ENCODE assay signal across 8 mouse cellular contexts in the genomic region with DNA sequence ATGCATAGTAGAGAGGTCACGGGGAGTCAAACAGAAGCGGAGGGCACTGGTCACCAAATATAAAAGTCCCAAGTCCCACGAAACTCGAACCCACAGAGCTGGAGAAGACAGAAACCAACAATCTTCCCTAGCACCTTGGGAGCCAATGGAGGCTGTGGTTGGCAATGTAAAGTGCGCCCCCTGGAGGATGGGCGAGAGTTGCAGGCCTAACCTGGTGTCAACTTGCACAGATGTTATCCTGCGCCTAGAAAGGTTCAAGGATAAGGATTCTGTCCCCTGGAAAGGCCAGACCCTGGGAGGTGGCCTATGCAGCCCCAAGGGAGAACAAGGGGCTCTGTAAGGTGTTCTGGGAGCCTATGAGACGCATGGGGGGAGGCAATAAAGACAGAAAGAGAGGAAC. TPM values are rescaled to one million over a fixed set of nuclear protein-coding genes. Genes with fewer than 3 reads are reported as not detected.
A peak's percentile ranks its signal among the peaks of the same experiment; 100 is the strongest.
DNase-seq lines count a peak whose midpoint lies in the region; ATAC-seq and TF ChIP-seq lines count a peak whose summit lies in the region.

No protein-coding gene starts in this region.

- H3K4me1 ChIP-seq in embryonic facial prominence, embryonic 11.5 days (ENCODE audit: control insufficient read depth, insufficient read depth, low read length): peaks cover 3% of the 10 kb centered on the region; the same call in 1 of the 2 replicates
- peaks cover 8% of the 10 kb centered on the region; the same call in 1 of the 2 replicates for H3K4me1 ChIP-seq in heart, embryonic 16.5 days (ENCODE audit: control insufficient read depth, insufficient read depth, low read length)
- H3K4me1 ChIP-seq in lung, embryonic 16.5 days (replicated peaks; ENCODE audit: control insufficient read depth, insufficient read depth, low read length): peaks cover 15% of the 10 kb centered on the region
- 0 out of 2 replicates have a peak, but pooled peaks cover 6% of the 10 kb centered on the region for H3K4me1 ChIP-seq in small intestine, adult 2 months (ENCODE audit: control insufficient read depth, insufficient read depth, insufficient read length, low read length)

- DNase-seq in CD4-positive, CD25-positive, alpha-beta regulatory T cell, adult 2 months (ENCODE audit: low read depth, low spot score): peak; percentile 87
- DNase-seq in ZHBTc4 (ENCODE audit: low read depth, low spot score) (peak; percentile 83), MN1 (ENCODE audit: low spot score) (no peak)
- DNase-seq in embryonic facial prominence, embryonic 11.5 days (ENCODE audit: low spot score): peak; percentile 44
- peak; percentile 47 for DNase-seq in layer of hippocampus, adult 9-11 months

- no peak overlapping the region for H3K4me3 ChIP-seq in embryonic facial prominence, embryonic 11.5 days (ENCODE audit: low read depth, low read length)
- H3K4me3 ChIP-seq in heart, embryonic 16.5 days (ENCODE audit: low read length): no peak overlapping the region
- H3K4me3 ChIP-seq in lung, embryonic 16.5 days (ENCODE audit: low read length): no peak overlapping the region
- H3K4me3 ChIP-seq in small intestine, adult 2 months (ENCODE audit: low read depth, low read length): no peak overlapping the region

- peak; percentile 91 for TF ChIP-seq CTCF in small intestine, adult 2 months (IDR thresholded peaks at IDR 0.05; ENCODE audit: extremely low read depth, insufficient read length, insufficient replicate concordance, low read depth, low read length)

- H3K27me3 ChIP-seq in embryonic facial prominence, embryonic 11.5 days (ENCODE audit: control insufficient read depth, insufficient read depth, low read length): no peaks in the 10 kb centered on the region
- no peaks in the 10 kb centered on the region for H3K27me3 ChIP-seq in heart, embryonic 16.5 days (ENCODE audit: control insufficient read depth, insufficient read depth, low read length)
- no peaks in the 10 kb centered on the region for H3K27me3 ChIP-seq in lung, embryonic 16.5 days (ENCODE audit: control insufficient read depth, insufficient read depth, low read depth, low read length)
- H3K27me3 ChIP-seq in small intestine, adult 2 months (ENCODE audit: control insufficient read depth, insufficient read depth, low read length): no peaks in the 10 kb centered on the region

- H3K9ac ChIP-seq in embryonic facial prominence, embryonic 11.5 days (replicated peaks; ENCODE audit: low read length): no peak overlapping the region
- no peak overlapping the region for H3K9ac ChIP-seq in heart, embryonic 16.5 days (ENCODE audit: low read length)
- H3K9ac ChIP-seq in lung, embryonic 16.5 days (ENCODE audit: low read length): no peak overlapping the region

- H3K27ac ChIP-seq in embryonic facial prominence, embryonic 11.5 days (replicated peaks; ENCODE audit: low read depth, low read length): peak overlapping the region; percentile 3; the same call in 1 of the 2 replicates
- peak overlapping the region; percentile 73 for H3K27ac ChIP-seq in heart, embryonic 16.5 days (ENCODE audit: low read length)
- H3K27ac ChIP-seq in lung, embryonic 16.5 days (ENCODE audit: low read length): peak overlapping the region; percentile 79
- H3K27ac ChIP-seq in small intestine, adult 2 months (ENCODE audit: insufficient read depth, low read depth, low read length): peak overlapping the region; percentile 40

- H3K9me3 ChIP-seq in embryonic facial prominence, embryonic 11.5 days (replicated peaks; ENCODE audit: control insufficient read depth, low read length): no peaks in the 10 kb centered on the region
- no peaks in the 10 kb centered on the region for H3K9me3 ChIP-seq in heart, embryonic 16.5 days (replicated peaks; ENCODE audit: control insufficient read depth, low read length)
- H3K9me3 ChIP-seq in lung, embryonic 16.5 days (ENCODE audit: control insufficient read depth, low read length): no peaks in the 10 kb centered on the region

- WGBS in embryonic facial prominence, embryonic 11.5 days: 66% methylated on average over 8 of the region's 8 CpGs
- WGBS in heart, embryonic 16.5 days: 64% methylated on average over 8 of the region's 8 CpGs
- 69% methylated on average over 8 of the region's 8 CpGs for WGBS in lung, embryonic 16.5 days
- WGBS in small intestine, adult 2 months: 57% methylated on average over 8 of the region's 8 CpGs

- H3K4me2 ChIP-seq in embryonic facial prominence, embryonic 11.5 days (ENCODE audit: low read depth, low read length): no peak overlapping the region
- H3K4me2 ChIP-seq in heart, embryonic 16.5 days (ENCODE audit: low read depth, low read length): peak overlapping the region; percentile 44; the same call in 1 of the 2 replicates
- H3K4me2 ChIP-seq in lung, embryonic 16.5 days (ENCODE audit: low read depth, low read length): peak overlapping the region; percentile 37; the same call in 1 of the 2 replicates

- ATAC-seq in embryonic facial prominence, embryonic 11.5 days (replicated peaks; ENCODE audit: insufficient number of reproducible peaks, low FRiP score, low TSS enrichment, low read depth): no peak
- no peak for ATAC-seq in heart, embryonic 16.5 days (replicated peaks; ENCODE audit: extremely low read depth, insufficient read depth, low FRiP score)
- no peak for ATAC-seq in lung, embryonic 16.5 days (ENCODE audit: low read depth)

- TF ChIP-seq POLR2A in small intestine, adult 2 months (IDR thresholded peaks at IDR 0.05; ENCODE audit: low read depth, low read length): no peak; the same call in 1 of the 2 replicates

- H3K36me3 ChIP-seq in embryonic facial prominence, embryonic 11.5 days (replicated peaks; ENCODE audit: control insufficient read depth, insufficient read depth, low read depth, low read length): no peaks in the 10 kb centered on the region
- peaks cover 5% of the 10 kb centered on the region for H3K36me3 ChIP-seq in heart, embryonic 16.5 days (ENCODE audit: control insufficient read depth, insufficient read depth)
- H3K36me3 ChIP-seq in lung, embryonic 16.5 days (ENCODE audit: control insufficient read depth, insufficient read depth, low read length): peaks cover 2% of the 10 kb centered on the region; the same call in 1 of the 2 replicates
- peaks cover 12% of the 10 kb centered on the region for H3K36me3 ChIP-seq in small intestine, adult 2 months (ENCODE audit: control insufficient read depth, insufficient read depth, low read length)

RNA-seq across cellular contexts. Expression of gene P2rx4, which starts 24.0 kb away (rescaled TPM):
- 4.9 and 6.9 TPM in 2 replicates for polyA plus RNA-seq in embryonic facial prominence, embryonic 11.5 days (2014; fragmentation: Nextera tagmentation; extraction: Ambion mirVana)
- 21.2 and 21.7 TPM in 2 replicates for polyA plus RNA-seq in heart, embryonic 16.5 days (2015; fragmentation: Nextera tagmentation; extraction: Ambion mirVana)
- polyA plus RNA-seq in lung, embryonic 16.5 days (2015; fragmentation: Nextera tagmentation; extraction: Ambion mirVana): 19.6 and 22.7 TPM in 2 replicates
- 26.6 and 61.9 TPM in 2 replicates for polyA plus RNA-seq in small intestine, adult 2 months (2012; rRNA removed)

RNA-seq across cellular contexts. Expression of gene Camkk2, which starts 47.9 kb away (rescaled TPM):
- polyA plus RNA-seq in embryonic facial prominence, embryonic 11.5 days (2014; fragmentation: Nextera tagmentation; extraction: Ambion mirVana): 19.0 and 21.0 TPM in 2 replicates
- 12.6 and 13.8 TPM in 2 replicates for polyA plus RNA-seq in heart, embryonic 16.5 days (2015; fragmentation: Nextera tagmentation; extraction: Ambion mirVana)
- 30.2 and 33.1 TPM in 2 replicates for polyA plus RNA-seq in lung, embryonic 16.5 days (2015; fragmentation: Nextera tagmentation; extraction: Ambion mirVana)
- polyA plus RNA-seq in small intestine, adult 2 months (2012; rRNA removed): 6.8 and 6.9 TPM in 2 replicates

Comparison
In these comparisons a context has a peak if more than half of its experiments do, and no peak if none do; other contexts are left out.
1. H3K27ac ChIP-seq: peak in every context shown above with its lines; median percentile 79 in lung, embryonic 16.5 days; 73 in heart, embryonic 16.5 days; 40 in small intestine, adult 2 months; 3 in embryonic facial prominence, embryonic 11.5 days.